14 mouse cellular contexts compared by ENCODE assay signal in the genomic region with DNA sequence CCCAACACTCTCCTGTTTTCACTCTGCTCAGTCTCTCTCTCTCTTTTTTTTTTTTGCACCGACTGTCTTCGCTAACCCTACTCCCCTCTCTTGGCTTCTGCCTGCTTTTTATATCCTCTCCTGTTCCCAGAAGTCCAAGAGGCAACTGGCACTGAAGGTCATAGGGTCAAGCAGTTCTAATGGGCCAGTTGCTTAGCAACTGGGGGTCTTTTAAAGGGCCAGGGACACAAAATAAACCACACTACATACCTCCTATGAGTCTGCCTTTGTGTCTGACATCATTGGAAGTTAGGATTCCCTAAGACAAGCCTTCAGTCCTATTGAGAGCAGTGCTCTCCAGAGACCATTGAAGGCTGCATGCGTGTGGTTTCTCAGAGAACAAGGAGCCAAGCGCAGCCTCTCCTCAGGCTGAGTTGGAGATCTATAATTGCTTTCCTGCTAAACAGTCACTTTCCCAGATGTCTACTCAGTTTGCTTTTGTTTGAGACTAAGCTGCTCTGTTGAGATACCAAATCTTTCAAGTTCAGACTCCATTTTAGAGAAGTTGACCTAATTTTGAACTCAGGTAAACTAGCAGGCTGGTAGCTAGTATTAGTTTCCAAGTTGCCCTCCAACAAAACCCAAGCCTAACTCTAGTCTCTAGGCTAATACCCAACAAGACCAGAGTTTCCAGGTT. TPM values are rescaled to one million over a fixed set of nuclear protein-coding genes. Genes with fewer than 3 reads are reported as not detected.
DNase-seq lines count a peak whose midpoint lies in the region; ATAC-seq and TF ChIP-seq lines count a peak whose summit lies in the region.
"Had no signal": no experiment of that assay in that cellular context is flagged by ENCODE, and none has a peak within 500 bp of the region (broad histone marks: within the 10 kb centered on the region; RNA-seq: fewer than 3 reads in every experiment).

No protein-coding gene starts in this region.

- WGBS in forebrain, embryonic 13.5 days: 20% methylated on average over 4 of the region's 4 CpGs
- 24% methylated on average over 4 of the region's 4 CpGs for WGBS in forebrain, postnatal 0 days
- WGBS in neural tube, embryonic 15.5 days: 10% methylated on average over 4 of the region's 4 CpGs
- WGBS in hindbrain, embryonic 16.5 days: 11% methylated on average over 4 of the region's 4 CpGs

- DNase-seq in forebrain, postnatal 0 days: no peak
- peak; percentile 67 for DNase-seq in neural tube, embryonic 10.5 days (ENCODE audit: extremely low spot score, low spot score)
- peak; percentile 48 for DNase-seq in yolk sac, embryonic 10.5 days (ENCODE audit: low spot score)
- no peak for DNase-seq in kidney, postnatal 25 days
- DNase-seq: cerebellum, adult 11 months; kidney, adult 8-10 months; layer of hippocampus, postnatal 36 days; lung, adult 18-20 months had no signal

- H3K36me3 ChIP-seq in forebrain, embryonic 13.5 days (ENCODE audit: poor library complexity, severe bottlenecking): no peaks in the 10 kb centered on the region
- no peaks in the 10 kb centered on the region for H3K36me3 ChIP-seq in forebrain, postnatal 0 days (ENCODE audit: insufficient read depth)
- H3K36me3 ChIP-seq in neural tube, embryonic 15.5 days: no peaks in the 10 kb centered on the region
- H3K36me3 ChIP-seq in hindbrain, embryonic 16.5 days (ENCODE audit: control insufficient read depth, insufficient read depth, low read length): no peaks in the 10 kb centered on the region
- H3K36me3 ChIP-seq: heart, embryonic 12.5 days had no signal

- 0 out of 2 replicates have a peak overlapping the region, but pooled peaks have one; percentile 6 for H3K27ac ChIP-seq in forebrain, embryonic 13.5 days
- H3K27ac ChIP-seq in forebrain, postnatal 0 days (ENCODE audit: low read depth, low read length): no peak overlapping the region
- H3K27ac ChIP-seq in neural tube, embryonic 15.5 days (replicated peaks): no peak overlapping the region
- 0 out of 2 replicates have a peak overlapping the region, but pooled peaks have one; percentile 7 for H3K27ac ChIP-seq in hindbrain, embryonic 16.5 days (ENCODE audit: low read depth, low read length)

- H3K27me3 ChIP-seq in forebrain, embryonic 13.5 days: no peaks in the 10 kb centered on the region
- no peaks in the 10 kb centered on the region for H3K27me3 ChIP-seq in forebrain, postnatal 0 days (ENCODE audit: insufficient read depth, low read length)
- no peaks in the 10 kb centered on the region for H3K27me3 ChIP-seq in neural tube, embryonic 15.5 days (replicated peaks)
- H3K27me3 ChIP-seq in hindbrain, embryonic 16.5 days (replicated peaks; ENCODE audit: control insufficient read depth, insufficient read depth, low read length): no peaks in the 10 kb centered on the region
- H3K27me3 ChIP-seq: heart, embryonic 12.5 days had no signal

- no peak for ATAC-seq in forebrain, embryonic 13.5 days
- ATAC-seq in forebrain, postnatal 0 days: no peak
- ATAC-seq in neural tube, embryonic 15.5 days (ENCODE audit: low FRiP score): no peak
- no peak for ATAC-seq in hindbrain, embryonic 16.5 days
- no peak for ATAC-seq in megakaryocyte-erythroid progenitor cell, adult 5-6 weeks (replicated peaks; ENCODE audit: low FRiP score, low TSS enrichment, poor library complexity, severe bottlenecking)

- peaks cover 12% of the 10 kb centered on the region for H3K4me1 ChIP-seq in forebrain, embryonic 13.5 days
- H3K4me1 ChIP-seq in forebrain, postnatal 0 days (ENCODE audit: insufficient read depth): no peaks in the 10 kb centered on the region
- H3K4me1 ChIP-seq in neural tube, embryonic 15.5 days: peaks cover 13% of the 10 kb centered on the region; the same call in 1 of the 2 replicates
- H3K4me1 ChIP-seq in hindbrain, embryonic 16.5 days (ENCODE audit: control insufficient read depth, insufficient read depth, low read depth, low read length): peaks cover 3% of the 10 kb centered on the region

- H3K4me3 ChIP-seq in forebrain, embryonic 13.5 days: no peak overlapping the region
- no peak overlapping the region for H3K4me3 ChIP-seq in forebrain, postnatal 0 days (ENCODE audit: low read depth, low read length)
- no peak overlapping the region for H3K4me3 ChIP-seq in neural tube, embryonic 15.5 days (replicated peaks)
- no peak overlapping the region for H3K4me3 ChIP-seq in hindbrain, embryonic 16.5 days (ENCODE audit: low read length)
- H3K4me3 ChIP-seq: heart, embryonic 12.5 days; myocyte had no signal

- no peak overlapping the region for H3K4me2 ChIP-seq in forebrain, embryonic 13.5 days
- no peak overlapping the region for H3K4me2 ChIP-seq in forebrain, postnatal 0 days (ENCODE audit: low read depth)
- H3K4me2 ChIP-seq in neural tube, embryonic 15.5 days: no peak overlapping the region
- no peak overlapping the region for H3K4me2 ChIP-seq in hindbrain, embryonic 16.5 days (ENCODE audit: low read length)
- H3K4me2 ChIP-seq: heart, embryonic 12.5 days had no signal

- no peak for TF ChIP-seq CTCF in forebrain, postnatal 0 days (IDR thresholded peaks at IDR 0.05; ENCODE audit: low read depth)

- no peaks in the 10 kb centered on the region for H3K9me3 ChIP-seq in forebrain, embryonic 13.5 days (replicated peaks)
- H3K9me3 ChIP-seq in forebrain, postnatal 0 days (ENCODE audit: low read length): no peaks in the 10 kb centered on the region
- H3K9me3 ChIP-seq in neural tube, embryonic 15.5 days (replicated peaks): no peaks in the 10 kb centered on the region
- H3K9me3 ChIP-seq in hindbrain, embryonic 16.5 days (ENCODE audit: control insufficient read depth, low read length): no peaks in the 10 kb centered on the region
- H3K9me3 ChIP-seq: heart, embryonic 12.5 days had no signal

- no peak overlapping the region for H3K9ac ChIP-seq in forebrain, embryonic 13.5 days
- H3K9ac ChIP-seq in forebrain, postnatal 0 days: no peak overlapping the region
- H3K9ac ChIP-seq in neural tube, embryonic 15.5 days (replicated peaks): no peak overlapping the region
- H3K9ac ChIP-seq in hindbrain, embryonic 16.5 days (ENCODE audit: low read depth, low read length): no peak overlapping the region; the same call in 1 of the 2 replicates
- H3K9ac ChIP-seq: heart, embryonic 12.5 days had no signal

RNA-seq across cellular contexts. Expression of a gene that starts 4.9 kb away (rescaled TPM):
- polyA plus RNA-seq in forebrain, embryonic 13.5 days (2015; fragmentation: Nextera tagmentation; extraction: Ambion mirVana): 58.4 and 60.6 TPM in 2 replicates
- total RNA-seq in forebrain, postnatal 0 days (2014; rRNA removed): 135 and 167 TPM in 2 replicates
- 40.7 and 59.5 TPM in 2 replicates for polyA plus RNA-seq in forebrain, postnatal 0 days (2015; fragmentation: Nextera tagmentation; extraction: Ambion mirVana)
- 71.9 and 73.0 TPM in 2 replicates for polyA plus RNA-seq in neural tube, embryonic 15.5 days (2015; fragmentation: Nextera tagmentation; extraction: Ambion mirVana)
- 65.5 and 73.6 TPM in 2 replicates for polyA plus RNA-seq in hindbrain, embryonic 16.5 days (2015; fragmentation: Nextera tagmentation; extraction: Ambion mirVana)
- 37.2 and 38.5 TPM in 2 replicates for total RNA-seq in megakaryocyte-erythroid progenitor cell, adult 5-6 weeks (2014; fragmentation: Nextera tagmentation)
- total RNA-seq in megakaryocyte-erythroid progenitor cell, adult 5-6 weeks (2017): 25.8 and 36.3 TPM in 2 replicates

RNA-seq across cellular contexts. Expression of a gene that starts 26.4 kb away (rescaled TPM):
- polyA plus RNA-seq in forebrain, embryonic 13.5 days (2015; fragmentation: Nextera tagmentation; extraction: Ambion mirVana): 98.2 and 108 TPM in 2 replicates
- total RNA-seq in forebrain, postnatal 0 days (2014; rRNA removed): 116 and 121 TPM in 2 replicates
- polyA plus RNA-seq in forebrain, postnatal 0 days (2015; fragmentation: Nextera tagmentation; extraction: Ambion mirVana): 134 and 135 TPM in 2 replicates
- polyA plus RNA-seq in neural tube, embryonic 15.5 days (2015; fragmentation: Nextera tagmentation; extraction: Ambion mirVana): 140 and 149 TPM in 2 replicates
- polyA plus RNA-seq in hindbrain, embryonic 16.5 days (2015; fragmentation: Nextera tagmentation; extraction: Ambion mirVana): 142 and 149 TPM in 2 replicates
- total RNA-seq in megakaryocyte-erythroid progenitor cell, adult 5-6 weeks (2014; fragmentation: Nextera tagmentation): 17.1 and 33.5 TPM in 2 replicates
- total RNA-seq in megakaryocyte-erythroid progenitor cell, adult 5-6 weeks (2017): 26.1 and 35.2 TPM in 2 replicates

RNA-seq across cellular contexts. Expression of a gene that starts 39.1 kb away (rescaled TPM):
- polyA plus RNA-seq in forebrain, embryonic 13.5 days (2015; fragmentation: Nextera tagmentation; extraction: Ambion mirVana): 24.5 and 25.9 TPM in 2 replicates
- 9.6 and 11.1 TPM in 2 replicates for total RNA-seq in forebrain, postnatal 0 days (2014; rRNA removed)
- polyA plus RNA-seq in forebrain, postnatal 0 days (2015; fragmentation: Nextera tagmentation; extraction: Ambion mirVana): 28.7 and 29.2 TPM in 2 replicates
- 21.7 and 34.8 TPM in 2 replicates for polyA plus RNA-seq in neural tube, embryonic 15.5 days (2015; fragmentation: Nextera tagmentation; extraction: Ambion mirVana)
- polyA plus RNA-seq in hindbrain, embryonic 16.5 days (2015; fragmentation: Nextera tagmentation; extraction: Ambion mirVana): 26.1 and 26.5 TPM in 2 replicates
- total RNA-seq in megakaryocyte-erythroid progenitor cell, adult 5-6 weeks (2014; fragmentation: Nextera tagmentation): 25.5 and 33.1 TPM in 2 replicates
- total RNA-seq in megakaryocyte-erythroid progenitor cell, adult 5-6 weeks (2017): 12.9 and 23.9 TPM in 2 replicates

RNA-seq across cellular contexts. Expression of a gene that starts 53.2 kb away (rescaled TPM):
- 36.6 and 38.6 TPM in 2 replicates for polyA plus RNA-seq in forebrain, embryonic 13.5 days (2015; fragmentation: Nextera tagmentation; extraction: Ambion mirVana)
- total RNA-seq in forebrain, postnatal 0 days (2014; rRNA removed): 28.0 and 34.7 TPM in 2 replicates
- 17.7 and 20.1 TPM in 2 replicates for polyA plus RNA-seq in forebrain, postnatal 0 days (2015; fragmentation: Nextera tagmentation; extraction: Ambion mirVana)
- polyA plus RNA-seq in neural tube, embryonic 15.5 days (2015; fragmentation: Nextera tagmentation; extraction: Ambion mirVana): 22.0 and 25.5 TPM in 2 replicates
- polyA plus RNA-seq in hindbrain, embryonic 16.5 days (2015; fragmentation: Nextera tagmentation; extraction: Ambion mirVana): 21.5 and 23.1 TPM in 2 replicates
- total RNA-seq in megakaryocyte-erythroid progenitor cell, adult 5-6 weeks (2014; fragmentation: Nextera tagmentation): 87.1 and 100 TPM in 2 replicates
- 131 and 141 TPM in 2 replicates for total RNA-seq in megakaryocyte-erythroid progenitor cell, adult 5-6 weeks (2017)

Comparison
In these comparisons a context has a peak if more than half of its experiments do, and no peak if none do; other contexts are left out.
1. H3K27ac ChIP-seq: peak in forebrain, embryonic 13.5 days (single experiment) and hindbrain, embryonic 16.5 days (single experiment); none in forebrain, postnatal 0 days (single experiment) and neural tube, embryonic 15.5 days (single experiment).
2. DNase-seq: peak in neural tube, embryonic 10.5 days (single experiment) and yolk sac, embryonic 10.5 days (single experiment); none in forebrain, postnatal 0 days (single experiment) and kidney, postnatal 25 days (0 of 2).